Mouse (Mus musculus): ENCODE results near the gene Ppp3ca.

GRCm38 (mm10) chr3:136791946-136792345, 122.0 kb downstream of the Ppp3ca start:
- TF ChIP-seq POLR2A (IDR thresholded peaks at IDR 0.05; ENCODE audit: insufficient read depth, low read length) (no peak), CTCF (IDR thresholded peaks at IDR 0.05; ENCODE audit: low read depth, low read length) (no peak), EP300 (IDR thresholded peaks at IDR 0.05; ENCODE audit: insufficient read depth, low read depth, low read length) (no peak)

Data from ES-Bruce4 (cell line).